Mouse (Mus musculus): ENCODE measurements around the gene Rrp15.

- TF ChIP-seq CTCF (IDR thresholded peaks at IDR 0.05; ENCODE audit: low read depth, low read length) (no peak), POLR2A (IDR thresholded peaks at IDR 0.05; ENCODE audit: insufficient read depth, low read length) (no peak)
These were observed 26.9 kb downstream of the Rrp15 start for GRCm38 (mm10) chr1:186722299-186722698.
